Mouse (Mus musculus): ENCODE measurements around the gene Rnf152. TPM values are rescaled to one million over a fixed set of nuclear protein-coding genes. Genes with fewer than 3 reads are reported as not detected.
A peak's percentile ranks its signal among the peaks of the same experiment; 100 is the strongest.

Rnf152 gene
- polyA plus RNA-seq, 1 experiment from 2014 or later = 1.3 TPM

DNA sequence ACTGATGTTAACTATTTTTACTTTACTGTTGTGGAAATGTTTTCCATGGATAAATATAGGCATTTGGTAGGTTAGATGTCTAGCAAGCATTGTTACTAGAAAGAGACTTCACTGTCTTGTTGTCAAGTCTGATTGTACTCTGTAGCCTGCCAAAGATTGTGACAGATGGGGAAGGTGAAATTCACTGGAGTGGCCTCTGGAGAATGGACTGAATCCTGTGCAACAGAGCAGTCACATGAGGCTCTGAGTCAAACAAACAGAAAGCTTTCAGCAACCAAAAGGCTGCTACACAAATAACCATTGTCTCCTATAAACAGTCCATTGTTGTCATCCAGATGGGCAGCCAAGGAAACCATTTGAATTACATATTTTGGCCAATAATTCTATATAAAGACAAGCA is 15.6 kb downstream of the Rnf152 start:
- no peak overlapping the region for H3K9ac ChIP-seq
- H3K27me3 ChIP-seq = no peaks in the 10 kb centered on the region
- no peaks in the 10 kb centered on the region for H3K36me3 ChIP-seq
- no peak overlapping the region for H3K4me2 ChIP-seq
- H3K9me3 ChIP-seq = no peaks in the 10 kb centered on the region
- H3K4me1 ChIP-seq = no peaks in the 10 kb centered on the region
- ATAC-seq (ENCODE audit: borderline replicate concordance, extremely low read depth, low FRiP score, low TSS enrichment) = no peak
- no peak overlapping the region for H3K27ac ChIP-seq
- no peak overlapping the region for H3K4me3 ChIP-seq

GRCm38 (mm10) chr1:105337397-105337796 is 19.1 kb downstream of the Rnf152 start:
- Histone ChIP-seq H3K9me3 (no peaks in the 10 kb centered on the region), H3K36me3 (no peaks in the 10 kb centered on the region), H3K9ac (no peak overlapping the region), H3K4me2 (no peak overlapping the region), H3K4me1 (no peaks in the 10 kb centered on the region), H3K27ac (no peak overlapping the region), H3K4me3 (no peak overlapping the region), H3K27me3 (no peaks in the 10 kb centered on the region)
- 67% methylated on average over 4 of the region's 4 CpGs for WGBS
- ATAC-seq (ENCODE audit: borderline replicate concordance, extremely low read depth, low FRiP score, low TSS enrichment) = no peak

DNA sequence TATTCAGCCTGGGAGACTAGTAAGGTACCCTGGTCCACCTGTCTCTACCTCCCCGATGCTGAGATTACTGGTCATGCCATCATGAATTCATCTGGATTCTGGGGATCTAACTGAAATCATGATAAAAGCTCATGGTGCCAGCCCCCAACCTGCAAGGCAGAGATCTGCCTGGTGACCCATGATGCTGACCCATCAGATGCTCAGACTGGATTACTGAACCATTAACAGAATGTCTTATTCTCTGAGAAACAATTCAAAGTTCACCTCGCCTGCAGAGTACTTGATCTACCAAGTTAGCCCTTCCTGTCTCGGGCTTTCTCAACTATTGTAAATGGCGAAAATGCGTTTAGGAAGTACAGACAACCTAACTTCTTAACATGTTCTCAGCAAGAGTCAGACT is 20.4 kb downstream of the Rnf152 start:
- H3K27ac ChIP-seq = no peak overlapping the region
- no peak for ATAC-seq (ENCODE audit: borderline replicate concordance, extremely low read depth, low FRiP score, low TSS enrichment)
- 86% methylated on average over 5 of the region's 5 CpGs for WGBS
- H3K9me3 ChIP-seq = no peaks in the 10 kb centered on the region
- no peaks in the 10 kb centered on the region for H3K36me3 ChIP-seq
- H3K9ac ChIP-seq = no peak overlapping the region
- no peaks in the 10 kb centered on the region for H3K27me3 ChIP-seq
- H3K4me1 ChIP-seq = no peaks in the 10 kb centered on the region
- H3K4me2 ChIP-seq = no peak overlapping the region
- no peak overlapping the region for H3K4me3 ChIP-seq

GRCm38 (mm10) chr1:105332087-105332731 is 24.3 kb downstream of the Rnf152 start:
- Histone ChIP-seq H3K27ac (no peak overlapping the region), H3K4me3 (no peak overlapping the region), H3K36me3 (no peaks in the 10 kb centered on the region), H3K9me3 (no peaks in the 10 kb centered on the region), H3K9ac (no peak overlapping the region), H3K27me3 (no peaks in the 10 kb centered on the region), H3K4me1 (no peaks in the 10 kb centered on the region), H3K4me2 (no peak overlapping the region)
- 85% methylated on average over 8 of the region's 8 CpGs for WGBS
- ATAC-seq (ENCODE audit: borderline replicate concordance, extremely low read depth, low FRiP score, low TSS enrichment) = no peak

DNA sequence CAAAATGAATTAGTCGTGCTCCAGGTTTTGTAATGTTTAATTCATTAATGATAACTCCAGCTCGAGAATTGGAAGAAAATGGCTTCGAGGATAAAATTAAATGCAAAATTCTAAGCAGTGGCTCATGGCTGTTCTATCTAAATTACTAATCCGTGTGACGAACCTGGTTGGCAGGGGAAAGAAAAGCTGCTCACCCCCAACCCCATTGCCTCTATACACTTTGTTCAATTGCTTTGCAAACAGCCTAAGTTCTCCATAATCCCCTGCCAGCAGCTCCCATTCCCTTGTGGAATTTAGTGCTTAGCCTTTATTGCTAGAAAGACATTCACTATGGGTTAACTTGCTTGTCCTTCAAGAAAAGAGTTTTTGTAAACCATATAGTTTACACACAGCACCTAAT is 24.9 kb downstream of the Rnf152 start:
- Histone ChIP-seq H3K36me3 (no peaks in the 10 kb centered on the region), H3K4me3 (no peak overlapping the region), H3K27ac (no peak overlapping the region), H3K9me3 (no peaks in the 10 kb centered on the region), H3K4me1 (no peaks in the 10 kb centered on the region), H3K27me3 (no peaks in the 10 kb centered on the region), H3K9ac (no peak overlapping the region), H3K4me2 (no peak overlapping the region)
- WGBS = 68% methylated on average over 5 of the region's 5 CpGs
- no peak for ATAC-seq (ENCODE audit: borderline replicate concordance, extremely low read depth, low FRiP score, low TSS enrichment)

GRCm38 (mm10) chr1:105330581-105331320 is 25.8 kb downstream of the Rnf152 start:
- Histone ChIP-seq H3K27me3 (no peaks in the 10 kb centered on the region), H3K4me3 (no peak overlapping the region), H3K9me3 (no peaks in the 10 kb centered on the region), H3K27ac (no peak overlapping the region), H3K9ac (no peak overlapping the region), H3K36me3 (no peaks in the 10 kb centered on the region), H3K4me2 (no peak overlapping the region), H3K4me1 (no peaks in the 10 kb centered on the region)
- ATAC-seq (ENCODE audit: borderline replicate concordance, extremely low read depth, low FRiP score, low TSS enrichment) = no peak
- WGBS = 79% methylated on average over 5 of the region's 5 CpGs

DNA sequence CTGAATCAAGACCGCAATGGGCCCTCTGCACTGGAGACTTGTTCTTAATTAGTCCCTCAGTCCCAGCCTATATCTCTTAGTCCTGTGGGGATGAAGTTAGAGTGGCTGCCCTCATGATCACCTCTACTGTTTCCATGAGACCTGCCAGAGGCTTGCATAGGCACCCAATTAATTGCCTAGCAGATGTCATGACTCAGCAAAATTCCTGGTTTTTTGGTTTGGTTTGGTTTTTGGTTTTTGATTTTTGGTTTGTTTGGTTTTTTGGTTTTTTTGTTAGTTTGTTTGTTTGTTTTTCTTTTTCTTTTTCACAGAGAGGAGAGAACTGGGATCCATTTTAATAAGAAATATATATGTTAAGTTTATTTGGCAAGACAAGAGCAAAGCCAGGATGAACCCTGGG is 28.7 kb downstream of the Rnf152 start:
- Histone ChIP-seq H3K36me3 (no peaks in the 10 kb centered on the region), H3K4me3 (no peak overlapping the region), H3K27ac (no peak overlapping the region), H3K9ac (no peak overlapping the region), H3K4me2 (no peak overlapping the region), H3K4me1 (no peaks in the 10 kb centered on the region), H3K27me3 (no peaks in the 10 kb centered on the region), H3K9me3 (no peaks in the 10 kb centered on the region)
- no peak for ATAC-seq (ENCODE audit: borderline replicate concordance, extremely low read depth, low FRiP score, low TSS enrichment)
- 97% methylated on average over 1 of the region's 1 CpGs for WGBS

- Histone ChIP-seq H3K36me3 (no peaks in the 10 kb centered on the region), H3K4me3 (no peak overlapping the region), H3K27ac (no peak overlapping the region), H3K4me1 (no peaks in the 10 kb centered on the region), H3K27me3 (no peaks in the 10 kb centered on the region), H3K4me2 (no peak overlapping the region), H3K9me3 (no peaks in the 10 kb centered on the region), H3K9ac (no peak overlapping the region)
- ATAC-seq (ENCODE audit: borderline replicate concordance, extremely low read depth, low FRiP score, low TSS enrichment) = no peak
- 67% methylated on average over 4 of the region's 4 CpGs for WGBS
These were observed 31.9 kb downstream of the Rnf152 start for GRCm38 (mm10) chr1:105324636-105325035.

GRCm38 (mm10) chr1:105314010-105314800 is 42.3 kb downstream of the Rnf152 start:
- no peaks in the 10 kb centered on the region for H3K9me3 ChIP-seq
- no peak for ATAC-seq (ENCODE audit: borderline replicate concordance, extremely low read depth, low FRiP score, low TSS enrichment)
- H3K4me3 ChIP-seq = no peak overlapping the region
- no peak overlapping the region for H3K27ac ChIP-seq
- no peak overlapping the region for H3K4me2 ChIP-seq
- H3K4me1 ChIP-seq = peaks cover 3% of the 10 kb centered on the region; the same call in 1 of the 2 replicates
- H3K9ac ChIP-seq = no peak overlapping the region
- no peaks in the 10 kb centered on the region for H3K36me3 ChIP-seq
- no peaks in the 10 kb centered on the region for H3K27me3 ChIP-seq
- 73% methylated on average over 3 of the region's 3 CpGs for WGBS

DNA sequence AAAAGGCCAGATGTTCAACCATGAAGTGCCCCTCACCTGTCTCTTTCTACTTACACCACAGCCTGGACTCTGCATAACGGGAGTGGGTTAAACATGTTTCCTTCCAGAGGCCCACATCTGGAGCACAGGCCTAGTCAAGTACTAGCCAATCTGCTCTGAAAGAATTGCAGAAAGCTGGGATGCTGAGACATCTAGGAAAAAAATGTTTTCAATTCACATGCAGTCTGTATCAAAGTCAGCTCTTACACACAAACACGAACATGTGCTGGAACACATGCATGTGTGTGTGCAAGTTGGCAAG is 44.0 kb downstream of the Rnf152 start:
- Histone ChIP-seq H3K36me3 (no peaks in the 10 kb centered on the region), H3K4me1 (peaks cover 3% of the 10 kb centered on the region; the same call in 1 of the 2 replicates), H3K4me3 (no peak overlapping the region), H3K9ac (no peak overlapping the region), H3K27me3 (no peaks in the 10 kb centered on the region), H3K9me3 (no peaks in the 10 kb centered on the region), H3K4me2 (no peak overlapping the region), H3K27ac (0 out of 2 replicates have a peak overlapping the region, but pooled peaks have one; percentile 10)
- WGBS = 54% methylated on average over 2 of the region's 2 CpGs
- no peak for ATAC-seq (ENCODE audit: borderline replicate concordance, extremely low read depth, low FRiP score, low TSS enrichment)

- H3K9ac ChIP-seq = no peak overlapping the region
- 0 out of 2 replicates have a peak overlapping the region, but pooled peaks have one; percentile 10 for H3K27ac ChIP-seq
- no peak overlapping the region for H3K4me2 ChIP-seq
- H3K4me3 ChIP-seq = no peak overlapping the region
- no peaks in the 10 kb centered on the region for H3K9me3 ChIP-seq
- no peak for ATAC-seq (ENCODE audit: borderline replicate concordance, extremely low read depth, low FRiP score, low TSS enrichment)
- peaks cover 3% of the 10 kb centered on the region; the same call in 1 of the 2 replicates for H3K4me1 ChIP-seq
- 75% methylated on average over 1 of the region's 1 CpGs for WGBS
- H3K36me3 ChIP-seq = no peaks in the 10 kb centered on the region
- H3K27me3 ChIP-seq = no peaks in the 10 kb centered on the region
These were observed 44.5 kb downstream of the Rnf152 start for GRCm38 (mm10) chr1:105311899-105312600.
